Mouse (Mus musculus) hindbrain, embryonic 14.5 days (tissue): ENCODE data around the gene Clip3. TPM values are rescaled to one million over a fixed set of nuclear protein-coding genes. Genes with fewer than 3 reads are reported as not detected.
A peak's percentile ranks its signal among the peaks of the same experiment; 100 is the strongest.

Experiments used
- ATAC-seq: fragments of 200-750 bp; cut with Nextera tagmentation; 2 replicates; pipeline ENCODE4 v1.8.0; 2017; ENCODE audit warnings: moderate number of reproducible peaks, mild to moderate bottlenecking, moderate TSS enrichment, moderate library complexity; ENCODE audit not compliant: low FRiP score
- DNase-seq: peaks from one replicate; pipeline ENCODE4 v3.0.0-alpha.2; 2015; ENCODE audit warnings: low spot score
- H3K27ac ChIP-seq: fragments of 300-500 bp; sonication (generic); 2 replicates; pipeline ENCODE4 v1.5.1; 2014; ENCODE audit warnings: mild to moderate bottlenecking, moderate library complexity
- H3K27me3 ChIP-seq: fragments of 300-500 bp; sonication (generic); 2 replicates; pipeline ENCODE4 v1.6.1; 2014; ENCODE audit warnings: mild to moderate bottlenecking, low read length, mixed read lengths; ENCODE audit not compliant: control insufficient read depth, insufficient read depth
- H3K36me3 ChIP-seq: fragments of 300-500 bp; sonication (generic); replicated peaks from 2 replicates; pipeline ENCODE4 v1.6.1; 2014; ENCODE audit not compliant: control insufficient read depth, insufficient read depth
- H3K4me1 ChIP-seq: fragments of 300-500 bp; sonication (generic); replicated peaks from 2 replicates; pipeline ENCODE4 v1.6.1; 2014; ENCODE audit warnings: antibody characterized with exemption, low read length, mixed read lengths; ENCODE audit not compliant: control insufficient read depth, insufficient read depth
- H3K4me2 ChIP-seq: fragments of 300-500 bp; sonication (generic); replicated peaks from 2 replicates; pipeline ENCODE4 v1.6.1; 2014; ENCODE audit warnings: mild to moderate bottlenecking, moderate library complexity
- H3K4me3 ChIP-seq: fragments of 300-500 bp; sonication (generic); replicated peaks from 2 replicates; pipeline ENCODE4 v1.5.1; 2014; ENCODE audit warnings: mild to moderate bottlenecking, low read length
- H3K9ac ChIP-seq: fragments of 300-500 bp; sonication (generic); 2 replicates; pipeline ENCODE4 v1.6.1; 2014
- H3K9me3 ChIP-seq: fragments of 300-500 bp; sonication (generic); 2 replicates; pipeline ENCODE4 v1.6.1; 2016; ENCODE audit warnings: low read length; ENCODE audit not compliant: control insufficient read depth
- WGBS: fragments of 180-500 bp; shearing (Covaris S2); extraction: QIAGEN DNeasy Blood & Tissue Kit; methylation state at CpG from one replicate; pipeline ENCODE4 v1.1.7; 2014; 5-methylcytosine and 5-hydroxymethylcytosine counted together
- polyA plus RNA-seq: library from polyadenylated mRNA; unstranded; fragments of >200 nt; fragmentation: Nextera tagmentation; extraction: Ambion mirVana; gene quantifications from 2 replicates; pipeline ENCODE4 v1.2.1, GENCODE M21; 2014

Gene Clip3
- polyA plus RNA-seq, 1 experiment from 2014 or later, result 123 TPM

GRCm38 (mm10) chr7:30309395-30310129 lies 18.0 kb downstream of the Clip3 start:
- H3K4me3 ChIP-seq, result peak overlapping the region; percentile 55
- DNase-seq (no peak), ATAC-seq (no peak)
- peak overlapping the region; percentile 83 for H3K4me2 ChIP-seq
- peaks cover 38% of the 10 kb centered on the region for H3K36me3 ChIP-seq
- peak overlapping the region; percentile 73 for H3K9ac ChIP-seq
- H3K27me3 ChIP-seq, result no peaks in the 10 kb centered on the region
- H3K4me1 ChIP-seq, result peaks cover 17% of the 10 kb centered on the region
- H3K9me3 ChIP-seq, result no peaks in the 10 kb centered on the region
- H3K27ac ChIP-seq, result no peak overlapping the region
- 71% methylated on average over 15 of the region's 15 CpGs for WGBS

- Histone ChIP-seq H3K27ac (no peak overlapping the region), H3K27me3 (no peaks in the 10 kb centered on the region), H3K4me1 (peaks cover 17% of the 10 kb centered on the region), H3K4me2 (peak overlapping the region; percentile 83; the same call in 1 of the 2 replicates), H3K9ac (no peak overlapping the region), H3K9me3 (no peaks in the 10 kb centered on the region), H3K4me3 (no peak overlapping the region), H3K36me3 (peaks cover 36% of the 10 kb centered on the region)
- DNase-seq (no peak), ATAC-seq (no peak)
- 92% methylated on average over 12 of the region's 12 CpGs for WGBS
Observed at GRCm38 (mm10) chr7:30310136-30310535, 18.6 kb downstream of the Clip3 start.

GRCm38 (mm10) chr7:30313666-30314320 lies 22.3 kb downstream of the Clip3 start:
- no peak overlapping the region for H3K4me2 ChIP-seq
- no peaks in the 10 kb centered on the region for H3K9me3 ChIP-seq
- no peaks in the 10 kb centered on the region for H3K27me3 ChIP-seq
- DNase-seq, result no peak
- no peak for ATAC-seq
- WGBS, result 58% methylated on average over 27 of the region's 27 CpGs
- peaks cover 13% of the 10 kb centered on the region; the same call in 1 of the 2 replicates for H3K36me3 ChIP-seq
- no peak overlapping the region for H3K9ac ChIP-seq
- H3K4me1 ChIP-seq, result peaks cover 11% of the 10 kb centered on the region
- no peak overlapping the region for H3K4me3 ChIP-seq
- no peak overlapping the region for H3K27ac ChIP-seq

- H3K27me3 ChIP-seq, result no peaks in the 10 kb centered on the region
- no peak within 1 kb of the TSS for H3K27ac ChIP-seq
- H3K4me1 ChIP-seq, result peaks cover 4% of the 10 kb centered on the region
- WGBS, result 4% methylated on average over 9 of the region's 9 CpGs
- no peak within 1 kb of the TSS for H3K4me3 ChIP-seq
- H3K36me3 ChIP-seq, result peaks cover 13% of the 10 kb centered on the region; the same call in 1 of the 2 replicates
- DNase-seq, result no peak
- no peaks in the 10 kb centered on the region for H3K9me3 ChIP-seq
- peak within 1 kb of the TSS; percentile 1 for H3K4me2 ChIP-seq
- no peak for ATAC-seq
- no peak within 1 kb of the TSS for H3K9ac ChIP-seq
Observed at GRCm38 (mm10) chr7:30314721-30315155, 23.2 kb downstream of the Clip3 start, which contains the start of gene Syne4. Gene Syne4, plus strand, starts transcription at chr7:30314807.

GRCm38 (mm10) chr7:30315559-30316529 lies 24.3 kb downstream of the Clip3 start:
- DNase-seq, result no peak
- Histone ChIP-seq H3K4me1 (peaks cover 4% of the 10 kb centered on the region), H3K4me2 (no peak overlapping the region), H3K27me3 (no peaks in the 10 kb centered on the region), H3K27ac (no peak overlapping the region), H3K9me3 (no peaks in the 10 kb centered on the region), H3K4me3 (no peak overlapping the region), H3K9ac (no peak overlapping the region), H3K36me3 (peaks cover 13% of the 10 kb centered on the region; the same call in 1 of the 2 replicates)
- 86% methylated on average over 13 of the region's 13 CpGs for WGBS
- no peak for ATAC-seq

- H3K9me3 ChIP-seq, result no peaks in the 10 kb centered on the region
- ATAC-seq (no peak), DNase-seq (no peak)
- no peak overlapping the region for H3K4me2 ChIP-seq
- H3K36me3 ChIP-seq, result peaks cover 3% of the 10 kb centered on the region; the same call in 1 of the 2 replicates
- peaks cover 18% of the 10 kb centered on the region for H3K4me1 ChIP-seq
- no peak overlapping the region for H3K4me3 ChIP-seq
- H3K27ac ChIP-seq, result no peak overlapping the region
- no peak overlapping the region for H3K9ac ChIP-seq
- WGBS, result 91% methylated on average over 3 of the region's 3 CpGs
- H3K27me3 ChIP-seq, result no peaks in the 10 kb centered on the region
Observed at GRCm38 (mm10) chr7:30318142-30318541, 26.6 kb downstream of the Clip3 start.

- Histone ChIP-seq H3K27me3 (no peaks in the 10 kb centered on the region), H3K4me2 (peak overlapping the region; percentile 85), H3K27ac (no peak overlapping the region), H3K4me1 (peaks cover 18% of the 10 kb centered on the region), H3K36me3 (no peaks in the 10 kb centered on the region; the same call in 1 of the 2 replicates), H3K4me3 (peak overlapping the region; percentile 75), H3K9me3 (no peaks in the 10 kb centered on the region), H3K9ac (peak overlapping the region; percentile 87)
- ATAC-seq (no peak), DNase-seq (no peak)
- 77% methylated on average over 2 of the region's 2 CpGs for WGBS
Observed at GRCm38 (mm10) chr7:30320946-30321345, 29.4 kb downstream of the Clip3 start.

- peak; percentile 63; the same call in 1 of the 2 replicates for ATAC-seq
- WGBS, result under 1% methylated on average over 58 of the region's 63 CpGs
- DNase-seq, result peak; percentile 33
- Histone ChIP-seq H3K27me3 (no peaks in the 10 kb centered on the region), H3K4me3 (peak within 1 kb of the TSS; percentile 75), H3K36me3 (no peaks in the 10 kb centered on the region; the same call in 1 of the 2 replicates), H3K9me3 (no peaks in the 10 kb centered on the region), H3K27ac (peak within 1 kb of the TSS; percentile 78), H3K9ac (peak within 1 kb of the TSS; percentile 87), H3K4me2 (peak within 1 kb of the TSS; percentile 85), H3K4me1 (peaks cover 18% of the 10 kb centered on the region)
Observed at GRCm38 (mm10) chr7:30321539-30322284, 30.2 kb downstream of the Clip3 start, which contains the start of gene E130208F15Rik. Gene E130208F15Rik, plus strand, starts transcription at chr7:30321740.
